Mouse (Mus musculus) midbrain, embryonic 13.5 days (tissue): ENCODE data around the gene Tcf21. TPM values are rescaled to one million over a fixed set of nuclear protein-coding genes. Genes with fewer than 3 reads are reported as not detected.

ENCODE experiments used
- ATAC-seq: fragments of 200-750 bp; cut with Nextera tagmentation; 2 replicates; pipeline ENCODE4 v1.8.0; 2017; ENCODE audit warnings: mild to moderate bottlenecking, moderate TSS enrichment, moderate library complexity
- H3K27ac ChIP-seq: fragments of 300-500 bp; sonication (generic); 2 replicates; pipeline ENCODE4 v1.5.1; 2015; ENCODE audit warnings: inconsistent platforms, mild to moderate bottlenecking, moderate library complexity
- H3K27me3 ChIP-seq: fragments of 300-500 bp; sonication (generic); 2 replicates; pipeline ENCODE4 v1.6.1; 2015; ENCODE audit warnings: mild to moderate bottlenecking, inconsistent platforms
- H3K36me3 ChIP-seq: fragments of 300-500 bp; sonication (generic); 2 replicates; pipeline ENCODE4 v1.6.1; 2015; ENCODE audit warnings: mild to moderate bottlenecking, inconsistent platforms
- H3K4me1 ChIP-seq: fragments of 300-500 bp; sonication (generic); replicated peaks from 2 replicates; pipeline ENCODE4 v1.6.1; 2015; ENCODE audit warnings: inconsistent platforms
- H3K4me2 ChIP-seq: fragments of 300-500 bp; sonication (generic); replicated peaks from 2 replicates; pipeline ENCODE4 v1.6.1; 2015; ENCODE audit warnings: moderate library complexity, mild to moderate bottlenecking, inconsistent platforms
- H3K4me3 ChIP-seq: fragments of 300-500 bp; sonication (generic); replicated peaks from 2 replicates; pipeline ENCODE4 v1.5.1; 2015; ENCODE audit warnings: mild to moderate bottlenecking, inconsistent platforms
- H3K9ac ChIP-seq: fragments of 300-500 bp; sonication (generic); replicated peaks from 2 replicates; pipeline ENCODE4 v1.6.1; 2015; ENCODE audit warnings: mild to moderate bottlenecking, inconsistent platforms
- H3K9me3 ChIP-seq: fragments of 300-500 bp; sonication (generic); 2 replicates; pipeline ENCODE4 v1.6.1; 2016; ENCODE audit warnings: mild to moderate bottlenecking, inconsistent platforms
- WGBS: fragments of 180-500 bp; shearing (Covaris S2); methylation state at CpG from one replicate; pipeline ENCODE4 v1.1.7; 2015; 5-methylcytosine and 5-hydroxymethylcytosine counted together
- polyA plus RNA-seq: library from polyadenylated mRNA; unstranded; fragments of >200 nt; fragmentation: Nextera tagmentation; extraction: Ambion mirVana; gene quantifications from 2 replicates; pipeline ENCODE4 v1.2.1, GENCODE M21; 2015

Tcf21 gene
- 0.32 and 0.41 TPM in 2 replicates for polyA plus RNA-seq

DNA sequence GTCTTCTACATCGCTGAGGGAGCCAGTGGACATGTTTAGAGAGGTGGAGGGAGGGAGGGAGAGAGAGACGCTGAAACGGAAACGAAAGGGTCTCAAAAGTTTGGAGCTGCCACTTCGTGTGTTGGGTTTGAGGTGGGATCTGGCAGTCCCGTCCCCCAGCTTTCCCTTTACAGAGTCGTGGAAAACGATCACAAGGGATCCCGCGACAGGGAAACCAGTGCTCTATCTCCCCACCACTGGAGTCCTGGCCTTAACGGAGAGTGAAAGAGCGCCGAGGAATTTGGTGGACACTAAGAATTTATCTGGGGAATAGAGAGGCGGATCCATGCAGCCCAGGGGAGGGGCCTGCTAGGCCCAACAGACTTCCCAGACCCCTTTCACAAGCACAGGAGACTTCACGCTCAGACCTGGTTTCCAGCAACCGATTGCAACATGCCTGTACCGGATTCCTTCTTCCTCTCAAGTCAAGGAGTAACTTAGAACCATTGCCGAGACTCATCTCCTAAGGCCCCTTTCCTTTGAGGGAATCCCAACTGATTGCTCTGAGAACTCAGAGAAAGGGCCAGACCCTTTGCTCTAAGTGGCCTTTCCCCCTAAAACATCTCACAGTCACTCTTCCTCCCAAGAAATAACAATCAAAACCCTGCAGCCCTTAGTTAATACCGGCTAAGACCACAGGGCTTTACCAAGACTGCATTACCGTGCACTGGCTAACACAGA, at the start of gene Tcf21:
TSS of gene Tcf21 (minus strand) at position 304 of the 720 bp plus-strand sequence.
- H3K27ac ChIP-seq, result no peak within 1 kb of the TSS
- no peaks in the 10 kb centered on the region for H3K36me3 ChIP-seq
- WGBS, result under 1% methylated on average over 20 of the region's 20 CpGs
- H3K4me2 ChIP-seq, result peak within 1 kb of the TSS; percentile 6; the same call in 1 of the 2 replicates
- no peak within 1 kb of the TSS for H3K9ac ChIP-seq
- peak within 1 kb of the TSS; percentile 13; the same call in 1 of the 2 replicates for H3K4me3 ChIP-seq
- no peaks in the 10 kb centered on the region for H3K9me3 ChIP-seq
- H3K27me3 ChIP-seq, result peaks cover 95% of the 10 kb centered on the region
- H3K4me1 ChIP-seq, result 0 out of 2 replicates have a peak, but pooled peaks cover 8% of the 10 kb centered on the region
- no peak for ATAC-seq

DNA sequence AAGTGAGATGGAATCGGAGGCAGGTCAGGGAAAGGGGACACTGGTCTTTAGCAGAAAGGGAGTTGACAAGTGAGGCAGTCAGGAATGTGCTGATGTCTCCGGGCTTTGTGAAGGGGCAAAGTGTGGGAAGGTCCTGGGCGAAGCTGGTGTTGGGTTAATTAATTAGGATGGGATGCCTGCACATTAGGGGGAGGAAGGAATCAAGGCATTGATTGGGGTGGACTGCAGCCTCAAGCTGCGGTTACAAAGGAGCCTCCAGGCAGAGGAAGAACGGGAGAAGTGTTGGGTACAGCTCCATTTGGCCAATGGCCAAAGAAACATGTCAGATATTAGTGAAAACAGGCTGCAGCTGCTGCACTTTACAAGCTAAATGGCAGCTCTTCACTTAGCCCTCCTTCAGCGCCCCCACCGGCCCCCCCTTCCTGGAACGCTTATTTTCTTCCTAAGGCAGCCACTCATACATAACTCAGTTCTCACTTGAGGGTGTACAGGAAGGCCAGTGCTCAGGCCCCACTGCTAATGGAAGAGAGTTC, 48.5 kb upstream of the Tcf21 start:
- WGBS, result 42% methylated on average over 8 of the region's 8 CpGs
- Histone ChIP-seq H3K9ac (no peak overlapping the region), H3K4me3 (no peak overlapping the region), H3K27ac (no peak overlapping the region), H3K4me2 (no peak overlapping the region), H3K4me1 (peaks cover 7% of the 10 kb centered on the region), H3K9me3 (no peaks in the 10 kb centered on the region), H3K36me3 (no peaks in the 10 kb centered on the region), H3K27me3 (no peaks in the 10 kb centered on the region)
- peak; percentile 71; the same call in 1 of the 2 replicates for ATAC-seq

DNA sequence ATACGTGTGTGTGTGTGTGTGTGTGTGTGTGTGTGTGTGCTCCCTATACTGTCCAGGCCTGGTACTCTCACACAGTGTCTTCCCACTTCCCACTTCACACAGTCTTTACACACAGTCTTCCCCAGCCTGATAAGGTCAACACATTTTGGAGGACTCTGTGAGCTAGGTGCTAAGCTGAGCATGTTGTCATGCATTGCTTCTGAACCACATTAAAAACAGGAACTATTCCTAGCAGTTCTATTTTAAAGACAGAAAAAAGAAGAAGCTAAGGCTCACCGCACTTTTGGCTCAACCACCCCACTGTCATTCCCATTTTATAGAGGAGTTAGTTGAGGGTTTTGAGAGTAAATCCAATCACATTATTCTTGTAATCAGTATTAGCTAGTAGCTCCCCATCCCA, 47.2 kb upstream of the Tcf21 start:
- no peak overlapping the region for H3K4me2 ChIP-seq
- no peak overlapping the region for H3K27ac ChIP-seq
- H3K4me1 ChIP-seq, result peaks cover 7% of the 10 kb centered on the region
- no peaks in the 10 kb centered on the region for H3K9me3 ChIP-seq
- H3K9ac ChIP-seq, result no peak overlapping the region
- no peak for ATAC-seq
- WGBS, result 95% methylated on average over 2 of the region's 2 CpGs
- no peak overlapping the region for H3K4me3 ChIP-seq
- H3K27me3 ChIP-seq, result no peaks in the 10 kb centered on the region
- H3K36me3 ChIP-seq, result no peaks in the 10 kb centered on the region

DNA sequence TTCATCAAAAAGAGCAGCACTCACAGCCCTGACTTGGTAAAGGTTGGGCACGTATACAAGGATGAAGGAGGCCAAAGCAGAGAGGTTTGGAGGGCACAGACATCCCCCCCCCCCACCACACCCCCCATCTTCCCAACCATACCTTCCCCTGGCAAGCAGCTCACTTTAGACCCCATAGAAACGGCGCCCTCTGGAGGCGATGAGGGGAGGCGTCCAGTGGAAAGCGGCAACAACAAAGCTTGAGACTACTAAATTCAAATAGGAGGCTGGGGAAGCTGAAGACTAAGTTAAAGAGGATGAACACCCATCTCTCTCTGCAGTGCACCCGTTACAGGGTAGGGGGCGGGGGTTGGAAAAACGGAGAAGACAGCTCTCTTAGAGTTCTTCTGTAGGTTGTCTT, 38.1 kb upstream of the Tcf21 start:
- Histone ChIP-seq H3K9ac (no peak overlapping the region), H3K36me3 (no peaks in the 10 kb centered on the region), H3K9me3 (no peaks in the 10 kb centered on the region), H3K27me3 (no peaks in the 10 kb centered on the region), H3K4me2 (no peak overlapping the region), H3K4me1 (no peaks in the 10 kb centered on the region), H3K27ac (no peak overlapping the region), H3K4me3 (no peak overlapping the region)
- 31% methylated on average over 9 of the region's 9 CpGs for WGBS
- no peak for ATAC-seq

DNA sequence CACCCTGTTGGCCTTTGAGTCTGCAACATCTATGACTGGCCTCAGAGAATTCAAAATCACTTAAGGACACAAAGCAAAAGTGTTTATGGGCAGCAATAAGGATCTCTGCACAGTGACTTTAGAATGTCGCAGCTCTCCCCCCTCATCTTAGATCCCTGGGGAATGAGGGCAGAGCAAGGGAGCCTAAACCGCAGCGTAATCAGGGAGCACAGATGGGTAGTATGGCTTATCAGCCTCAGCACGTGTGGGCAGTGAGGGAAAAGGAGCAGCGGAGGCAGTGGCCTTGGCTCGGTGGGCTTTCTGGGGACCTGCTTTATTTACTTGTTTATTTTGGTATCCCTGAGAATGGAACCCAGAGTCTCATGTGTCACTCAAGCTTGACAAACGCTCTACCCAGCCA, 34.4 kb upstream of the Tcf21 start:
- Histone ChIP-seq H3K27ac (no peak overlapping the region), H3K27me3 (no peaks in the 10 kb centered on the region), H3K9me3 (no peaks in the 10 kb centered on the region), H3K4me3 (no peak overlapping the region), H3K9ac (no peak overlapping the region), H3K36me3 (no peaks in the 10 kb centered on the region), H3K4me1 (no peaks in the 10 kb centered on the region), H3K4me2 (no peak overlapping the region)
- 0 out of 2 replicates have a peak, but pooled peaks have one; percentile 24 for ATAC-seq
- 30% methylated on average over 7 of the region's 7 CpGs for WGBS

DNA sequence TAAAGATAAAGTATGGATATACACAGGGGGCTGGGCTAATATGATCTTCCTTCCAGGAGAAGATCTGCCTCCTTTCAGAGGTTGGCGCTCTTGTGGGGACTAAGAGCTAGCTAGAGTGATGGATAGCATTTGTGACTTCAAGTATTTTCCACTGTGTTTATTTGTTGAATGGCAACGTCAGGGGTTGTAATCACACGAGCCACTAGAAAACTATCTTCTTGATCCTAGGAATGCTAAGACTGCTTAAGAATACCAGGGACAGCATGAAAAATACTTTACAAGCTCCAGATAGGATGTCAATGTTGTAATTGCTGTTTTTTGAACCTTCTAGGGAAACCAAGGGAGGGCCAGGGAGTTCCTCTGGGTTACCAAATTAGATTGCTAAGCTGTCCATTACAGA, 25.4 kb upstream of the Tcf21 start:
- no peaks in the 10 kb centered on the region for H3K36me3 ChIP-seq
- no peak overlapping the region for H3K4me2 ChIP-seq
- no peak for ATAC-seq
- H3K27ac ChIP-seq, result no peak overlapping the region
- H3K9me3 ChIP-seq, result no peaks in the 10 kb centered on the region
- peaks cover 69% of the 10 kb centered on the region for H3K27me3 ChIP-seq
- H3K4me3 ChIP-seq, result no peak overlapping the region
- H3K4me1 ChIP-seq, result peaks cover 13% of the 10 kb centered on the region
- WGBS, result 3% methylated on average over 3 of the region's 3 CpGs
- no peak overlapping the region for H3K9ac ChIP-seq

DNA sequence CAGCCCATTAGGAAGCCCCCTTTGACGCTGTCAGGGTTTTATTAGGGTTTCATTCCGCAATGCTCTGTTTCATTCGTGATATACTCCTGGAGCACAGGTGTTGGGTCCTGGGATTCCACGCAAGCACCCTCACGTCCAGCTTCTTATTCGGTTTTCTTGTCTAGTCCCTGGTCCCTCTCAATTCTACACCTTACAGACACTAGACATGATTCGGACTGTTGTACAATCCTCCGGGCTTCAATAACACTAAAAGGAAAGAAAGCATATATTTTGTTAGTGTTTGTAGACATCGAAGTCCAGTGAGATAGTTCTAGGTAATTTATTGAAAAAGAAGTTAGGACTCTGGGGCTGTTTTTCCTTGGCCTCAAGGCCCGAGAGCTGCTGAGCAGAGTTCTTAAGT, 24.8 kb upstream of the Tcf21 start:
- H3K27ac ChIP-seq, result no peak overlapping the region
- no peak overlapping the region for H3K4me3 ChIP-seq
- no peaks in the 10 kb centered on the region for H3K36me3 ChIP-seq
- H3K27me3 ChIP-seq, result peaks cover 73% of the 10 kb centered on the region
- no peak overlapping the region for H3K4me2 ChIP-seq
- no peak overlapping the region for H3K9ac ChIP-seq
- 8% methylated on average over 10 of the region's 10 CpGs for WGBS
- H3K4me1 ChIP-seq, result peaks cover 13% of the 10 kb centered on the region
- no peaks in the 10 kb centered on the region for H3K9me3 ChIP-seq
- ATAC-seq, result no peak

DNA sequence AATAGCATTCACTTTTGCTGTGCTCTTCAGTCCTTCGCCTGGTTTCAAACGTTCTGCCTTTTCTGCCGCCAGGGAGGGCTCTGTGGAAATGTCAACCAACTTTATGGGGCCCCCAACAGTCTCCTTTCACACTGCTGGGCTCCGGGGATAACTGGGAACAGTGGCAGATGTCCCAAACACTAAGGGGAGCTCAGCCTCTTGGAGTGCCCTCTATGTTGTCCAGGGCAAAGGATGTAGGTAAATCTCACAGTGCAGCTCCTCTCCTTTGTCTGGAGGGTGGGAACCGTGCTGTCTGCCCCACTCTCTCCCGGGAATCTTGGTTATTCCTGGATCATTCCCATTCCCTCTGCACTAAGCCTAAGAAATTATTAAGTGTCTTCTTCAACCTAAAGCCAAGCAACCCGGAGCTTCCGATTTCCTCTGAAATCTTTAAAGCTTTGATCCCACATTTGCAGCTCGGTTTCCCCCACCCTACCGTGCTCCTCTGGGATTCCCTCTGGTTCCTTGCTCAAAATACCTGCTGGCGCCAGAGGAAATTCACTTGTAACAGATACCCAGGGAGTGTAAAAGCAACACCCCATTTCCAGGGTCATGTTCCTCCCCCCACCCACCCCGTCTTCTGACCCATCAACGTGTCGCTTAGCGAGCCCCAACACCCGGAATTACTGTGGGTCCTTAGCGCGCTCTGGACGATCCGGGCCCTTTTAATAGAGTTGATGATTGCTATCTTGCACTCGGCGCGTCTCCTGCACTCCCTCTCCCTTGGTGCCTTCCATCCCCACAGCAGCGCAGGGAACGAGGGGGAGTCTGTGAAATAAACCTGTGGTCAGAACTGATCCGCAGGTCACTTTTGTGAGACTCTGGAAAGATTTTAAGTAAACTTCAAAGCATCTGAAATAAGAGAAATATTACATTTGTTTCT, 23.7 kb upstream of the Tcf21 start:
- peaks cover 79% of the 10 kb centered on the region for H3K27me3 ChIP-seq
- H3K4me2 ChIP-seq, result 0 out of 2 replicates have a peak overlapping the region, but pooled peaks have one; percentile 7
- WGBS, result under 1% methylated on average over 26 of the region's 26 CpGs
- H3K27ac ChIP-seq, result no peak overlapping the region
- H3K36me3 ChIP-seq, result no peaks in the 10 kb centered on the region
- no peaks in the 10 kb centered on the region for H3K9me3 ChIP-seq
- peaks cover 13% of the 10 kb centered on the region for H3K4me1 ChIP-seq
- ATAC-seq, result peak; percentile 53
- H3K9ac ChIP-seq, result no peak overlapping the region
- 0 out of 2 replicates have a peak overlapping the region, but pooled peaks have one; percentile 1 for H3K4me3 ChIP-seq

DNA sequence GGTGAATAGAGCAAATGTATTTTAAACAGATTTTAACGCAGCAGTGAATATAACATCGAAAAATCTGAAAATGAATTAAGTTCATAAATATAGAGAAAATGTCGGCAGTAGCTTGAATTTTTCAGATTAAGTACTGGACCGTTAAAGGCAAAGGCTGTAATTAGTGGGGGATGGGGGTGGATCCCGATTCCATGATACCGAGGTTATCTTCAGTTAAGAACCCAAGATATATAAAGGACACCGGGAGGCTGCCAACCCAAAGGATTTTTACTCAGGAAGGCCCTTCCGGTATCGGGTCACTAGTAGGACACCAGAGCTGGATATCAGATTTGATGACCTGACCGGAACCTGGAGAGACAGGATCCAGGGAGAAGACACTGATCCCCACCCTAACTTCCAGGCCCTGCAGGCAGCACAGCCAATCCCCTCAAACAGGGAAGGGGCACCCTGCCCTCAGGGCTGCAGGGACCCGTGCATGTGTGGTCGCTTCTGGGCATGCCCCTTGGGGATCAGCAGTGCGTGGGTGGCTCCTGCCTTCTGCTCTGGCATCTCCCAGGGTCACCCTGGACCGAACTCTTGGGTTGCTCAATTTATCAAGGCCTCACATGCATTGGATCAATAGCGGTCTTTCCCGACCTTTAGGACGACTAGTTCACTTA, 22.9 kb upstream of the Tcf21 start:
- ATAC-seq, result peak; percentile 34; the same call in 1 of the 2 replicates
- H3K4me2 ChIP-seq, result no peak overlapping the region
- H3K4me3 ChIP-seq, result no peak overlapping the region

DNA sequence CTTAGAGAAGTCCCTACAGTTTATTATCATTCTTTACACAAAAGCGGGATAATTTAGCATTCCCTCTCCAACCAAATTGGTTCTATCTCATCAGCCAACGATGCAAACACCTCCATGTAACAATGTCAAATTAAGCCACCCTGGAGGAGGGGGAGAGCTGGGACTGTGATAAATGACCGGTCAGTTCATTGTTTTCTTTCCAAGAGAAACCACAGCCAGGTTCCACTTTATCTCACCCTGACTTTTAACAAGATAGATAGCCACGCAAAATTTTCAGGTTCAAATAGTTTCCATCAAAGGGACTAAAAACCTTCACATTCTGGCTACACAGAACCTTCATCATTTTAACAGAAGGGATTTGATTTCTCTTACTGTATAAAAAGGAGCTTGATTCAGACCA, 22.1 kb upstream of the Tcf21 start:
- no peak for ATAC-seq
- H3K36me3 ChIP-seq, result no peaks in the 10 kb centered on the region
- no peak overlapping the region for H3K4me2 ChIP-seq
- no peak overlapping the region for H3K27ac ChIP-seq
- WGBS, result 3% methylated on average over 4 of the region's 4 CpGs
- peaks cover 13% of the 10 kb centered on the region for H3K4me1 ChIP-seq
- no peaks in the 10 kb centered on the region for H3K9me3 ChIP-seq
- no peak overlapping the region for H3K4me3 ChIP-seq
- no peak overlapping the region for H3K9ac ChIP-seq
- peaks cover 85% of the 10 kb centered on the region for H3K27me3 ChIP-seq

More for the DNA sequence above, 22.9 kb upstream of the Tcf21 start:
- no peaks in the 10 kb centered on the region for H3K36me3 ChIP-seq
- H3K27ac ChIP-seq, result no peak overlapping the region
- peaks cover 13% of the 10 kb centered on the region for H3K4me1 ChIP-seq
- H3K9ac ChIP-seq, result no peak overlapping the region
- peaks cover 83% of the 10 kb centered on the region for H3K27me3 ChIP-seq
- WGBS, result 3% methylated on average over 17 of the region's 17 CpGs
- no peaks in the 10 kb centered on the region for H3K9me3 ChIP-seq

DNA sequence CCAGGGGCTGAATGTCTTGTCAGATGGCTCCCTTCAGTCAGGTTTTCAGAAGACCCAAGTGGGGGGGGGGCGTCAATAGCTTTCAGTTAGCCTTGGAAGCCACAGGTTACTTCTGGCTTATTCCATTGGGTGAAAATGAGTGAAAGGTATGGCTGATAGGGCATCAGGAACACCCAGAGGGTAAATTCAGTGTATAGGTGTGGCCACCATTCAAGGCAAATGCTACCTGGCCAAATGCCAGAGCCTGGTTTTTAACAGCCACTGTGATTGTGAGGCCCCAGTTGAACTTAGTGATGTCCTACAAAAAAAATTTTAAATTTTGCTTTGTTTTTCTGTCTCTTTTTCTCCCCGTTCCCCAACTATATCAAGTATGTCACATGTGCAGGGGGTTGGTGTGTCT, 6.3 kb upstream of the Tcf21 start:
- H3K4me2 ChIP-seq, result no peak overlapping the region
- no peaks in the 10 kb centered on the region for H3K36me3 ChIP-seq
- H3K9me3 ChIP-seq, result no peaks in the 10 kb centered on the region
- no peak overlapping the region for H3K9ac ChIP-seq
- H3K4me1 ChIP-seq, result no peaks in the 10 kb centered on the region
- no peak overlapping the region for H3K4me3 ChIP-seq
- no peak for ATAC-seq
- 90% methylated on average over 2 of the region's 2 CpGs for WGBS
- H3K27me3 ChIP-seq, result peaks cover 52% of the 10 kb centered on the region
- H3K27ac ChIP-seq, result no peak overlapping the region
